Mouse (Mus musculus) gastrocnemius, adult 2 months (tissue): ENCODE measurements at regions not wholly inside any gene's neighbourhood (a gene's known extent, or its start where the extent isn't known, plus 50 kb on each side); places are given as distances from the start of the nearest gene placed in this dataset.
"Not testable (repeated sequence)": the region's sequence is repeated elsewhere in the genome, so short reads cannot be mapped to it uniquely, and the experiment has no call there.

ENCODE experiments used
- DNase-seq: peaks from one replicate; pipeline ENCODE4 v3.0.0; 2022
- H3K27ac ChIP-seq: fragments of 200-600 bp; 2 replicates; pipeline ENCODE4 v1.8.1; 2022; ENCODE audit warnings: mild to moderate bottlenecking
- H3K4me3 ChIP-seq: fragments of 200-600 bp; 2 replicates; pipeline ENCODE4 v1.8.1; 2022; ENCODE audit warnings: mild to moderate bottlenecking, moderate library complexity
- CTCF ChIP-seq: fragments of 200-600 bp; IDR thresholded peaks from 2 replicates; pipeline ENCODE4 v1.8.1; 2022; ENCODE audit warnings: antibody characterized with exemption, mild to moderate bottlenecking, moderate library complexity
- intact Hi-C: fragments of 180-260 bp; cut with DNase I; formaldehyde crosslinking; loops from one replicate; pipeline ENCODE4 v1.15.1; 2025

DNA sequence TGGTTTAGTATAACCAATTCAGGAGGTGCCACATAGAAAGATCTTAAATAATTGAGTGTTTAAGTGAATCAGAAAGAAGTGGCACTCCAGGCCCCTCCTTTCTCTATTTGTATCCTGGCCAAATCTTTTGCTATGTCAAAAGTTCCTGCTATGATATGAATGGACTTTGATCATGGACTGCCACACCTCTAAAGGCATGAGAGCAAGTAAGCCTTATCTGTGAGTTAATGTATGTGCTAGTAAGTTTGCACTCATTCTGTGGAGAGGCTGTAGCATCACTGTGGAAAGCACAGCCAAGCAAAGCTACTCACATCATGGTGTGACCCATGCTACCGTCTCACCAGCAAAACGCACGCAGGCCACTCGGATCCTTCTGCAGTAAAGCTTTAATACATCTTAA, 140.2 kb downstream of the Jrkl start:
- intact Hi-C loops, result no loop called here
- no peak for TF ChIP-seq CTCF
- H3K27ac ChIP-seq, result no peak overlapping the region

DNA sequence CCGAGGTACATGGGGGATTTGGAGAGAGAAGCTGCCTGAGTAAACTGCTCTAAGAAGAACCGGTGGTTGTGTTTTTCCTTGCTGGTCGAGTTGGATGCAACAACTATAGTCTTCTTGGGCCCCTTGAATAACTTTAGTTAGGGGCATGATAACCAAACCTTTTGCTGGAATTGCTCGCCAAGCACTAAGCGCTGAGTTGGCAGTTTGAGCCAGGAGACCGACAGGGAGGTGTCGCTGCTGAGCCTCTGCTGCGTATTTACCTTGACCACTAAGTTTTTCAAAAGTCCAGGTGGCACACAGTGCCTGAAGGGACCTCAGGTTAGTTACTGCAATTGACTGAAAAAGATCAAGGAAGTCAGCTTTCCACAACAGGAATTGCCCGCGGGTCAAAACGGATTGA, 162.0 kb downstream of the Jrkl start:
- TF ChIP-seq CTCF, result no peak
- no peak overlapping the region for H3K27ac ChIP-seq
- H3K4me3 ChIP-seq, result no peak overlapping the region
- intact Hi-C loops, result no loop called here
- no peak for DNase-seq

More for the DNA sequence above, 140.2 kb downstream of the Jrkl start:
- DNase-seq, result no peak
- no peak overlapping the region for H3K4me3 ChIP-seq

- intact Hi-C loops, result no loop called here
- H3K27ac ChIP-seq, result no peak overlapping the region
- TF ChIP-seq CTCF, result no peak
- no peak overlapping the region for H3K4me3 ChIP-seq
- DNase-seq, result no peak
Observed at GRCm38 (mm10) chr9:13049079-13049478, 196.6 kb downstream of the Jrkl start.

DNA sequence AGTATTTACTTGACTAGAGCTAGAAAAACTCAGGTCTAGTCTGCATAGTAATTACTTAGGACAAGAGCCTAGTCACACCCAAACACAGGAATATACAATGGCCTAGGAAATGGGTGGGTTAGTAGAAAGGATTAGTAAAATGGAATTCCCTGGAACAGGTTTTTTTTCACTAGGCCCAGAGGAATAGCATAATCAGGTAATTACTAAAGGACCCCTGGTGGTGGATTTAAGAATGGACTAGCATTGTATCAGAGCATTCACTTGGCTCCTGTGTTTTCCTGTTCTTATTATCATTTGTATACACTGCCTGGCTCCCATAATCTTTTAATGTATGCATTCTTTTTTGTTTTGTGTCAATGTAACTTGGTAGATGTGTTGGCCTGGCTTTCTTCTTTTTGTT, 226.6 kb downstream of the Jrkl start:
- intact Hi-C loops, result no loop called here
- DNase-seq, result no peak
- no peak for TF ChIP-seq CTCF

DNA sequence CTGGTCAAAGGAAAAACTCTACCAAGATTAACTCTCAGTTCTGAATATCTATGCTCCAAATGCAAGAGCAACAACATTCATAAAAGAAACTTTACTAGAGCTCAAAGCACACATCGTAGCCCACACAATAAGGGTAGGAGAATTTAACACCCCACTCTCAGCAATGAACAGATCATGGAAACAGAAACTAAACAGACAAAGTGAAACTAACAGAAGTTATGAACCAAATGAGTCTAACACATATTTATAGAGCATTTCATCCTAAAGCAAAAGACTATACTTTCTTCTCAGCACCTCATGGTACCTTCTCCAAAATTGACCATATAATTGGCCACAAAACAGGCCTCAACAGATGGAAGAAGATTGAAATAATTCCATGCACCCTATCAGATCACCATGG, 262.4 kb downstream of the Jrkl start:
- H3K27ac ChIP-seq, H3K4me3 ChIP-seq, intact Hi-C loops, DNase-seq: not testable (repeated sequence)

More for the DNA sequence above, 226.6 kb downstream of the Jrkl start:
- no peak overlapping the region for H3K27ac ChIP-seq
- no peak overlapping the region for H3K4me3 ChIP-seq

DNA sequence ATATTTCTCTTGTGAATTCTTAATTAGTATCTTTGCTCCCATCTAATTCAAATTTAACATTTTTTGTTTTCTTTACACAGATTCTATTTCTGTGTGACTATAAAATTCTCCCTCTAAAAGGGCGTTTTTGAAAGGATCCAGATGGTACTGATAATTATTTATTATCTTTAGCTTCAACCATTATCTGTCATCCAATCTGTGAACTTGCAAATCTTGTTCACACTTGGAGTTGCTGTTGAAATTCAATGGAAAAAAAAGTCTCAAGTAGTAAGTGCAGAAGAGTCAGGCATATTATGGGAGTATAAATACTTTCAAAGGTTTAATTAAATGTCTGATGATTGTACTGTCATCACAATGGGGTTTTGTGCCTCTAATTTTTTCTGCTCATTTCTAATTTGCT, 272.6 kb downstream of the Jrkl start:
- Histone ChIP-seq H3K27ac (no peak overlapping the region), H3K4me3 (no peak overlapping the region)
- TF ChIP-seq CTCF, result no peak
- DNase-seq, result no peak
- intact Hi-C loops, result no loop called here

DNA sequence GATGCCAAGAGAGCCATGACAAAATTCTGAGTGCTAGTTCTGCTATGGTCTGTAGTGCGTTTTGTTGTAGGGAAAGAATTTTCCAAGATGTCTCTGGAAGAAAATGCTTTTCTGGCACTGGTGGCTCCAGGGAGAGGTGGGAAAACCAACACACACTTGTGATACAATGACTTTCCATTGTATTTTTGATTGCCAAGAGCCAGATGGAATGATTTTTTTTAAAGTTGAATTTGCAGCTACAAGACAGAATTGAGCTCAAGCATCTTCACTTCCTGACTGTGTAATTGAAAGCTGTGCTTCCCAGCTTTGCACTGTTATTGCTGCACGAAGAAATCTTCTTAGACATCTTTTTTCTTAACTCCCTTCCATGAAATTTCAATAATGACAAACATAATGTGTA, 285.3 kb downstream of the Jrkl start:
- no peak overlapping the region for H3K27ac ChIP-seq
- TF ChIP-seq CTCF, result no peak
- H3K4me3 ChIP-seq, result no peak overlapping the region
- no peak for DNase-seq
- intact Hi-C loops, result no loop called here

DNA sequence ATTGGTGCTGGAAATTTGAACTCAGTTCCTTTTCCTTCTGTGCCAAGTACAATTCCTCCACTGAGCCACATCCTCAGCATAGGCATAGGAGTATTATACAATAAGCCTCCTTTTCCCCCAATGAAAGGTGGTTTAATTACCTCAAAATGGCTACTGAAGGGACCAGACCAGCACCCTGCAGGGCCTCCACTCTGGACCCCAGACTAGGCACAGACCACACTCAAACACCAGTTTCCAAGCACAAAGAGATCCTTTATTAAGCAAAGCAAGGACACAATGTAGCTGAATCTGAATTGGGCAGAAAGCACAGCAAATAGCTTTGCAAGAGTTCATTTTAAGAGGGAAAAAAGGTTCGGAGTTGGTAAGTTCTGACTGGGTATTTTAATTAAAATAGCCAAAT, 299.5 kb downstream of the Jrkl start:
- no peak for DNase-seq
- intact Hi-C loops, result no loop called here
- no peak overlapping the region for H3K27ac ChIP-seq
- no peak for TF ChIP-seq CTCF
- H3K4me3 ChIP-seq, result no peak overlapping the region

- intact Hi-C loops, result no loop called here
- no peak for TF ChIP-seq CTCF
- no peak overlapping the region for H3K4me3 ChIP-seq
- H3K27ac ChIP-seq, result no peak overlapping the region
- DNase-seq, result no peak
Observed at GRCm38 (mm10) chr9:12945476-12945875, 300.2 kb downstream of the Jrkl start.

DNA sequence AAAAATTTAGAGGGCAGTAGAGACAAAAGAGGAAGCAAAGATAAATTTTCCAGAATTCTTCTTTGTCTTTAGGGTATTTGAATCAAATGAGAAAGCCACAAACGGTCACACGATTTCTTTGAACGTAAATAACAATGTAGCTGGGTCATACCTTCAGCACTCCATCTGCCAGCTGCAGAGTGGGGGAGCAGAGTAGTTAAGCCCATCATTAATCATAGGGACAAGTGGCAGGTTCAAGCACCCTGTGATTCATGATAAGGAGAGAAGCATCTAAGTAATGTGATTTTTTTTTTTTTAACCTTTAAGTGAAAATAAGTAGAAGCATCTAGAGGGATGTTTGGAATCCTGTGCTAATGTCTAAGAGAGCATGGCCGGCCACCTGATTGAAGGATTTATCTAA, 300.6 kb downstream of the Jrkl start:
- Histone ChIP-seq H3K27ac (no peak overlapping the region), H3K4me3 (no peak overlapping the region)
- intact Hi-C loops, result no loop called here
- DNase-seq, result no peak
- no peak for TF ChIP-seq CTCF

GRCm38 (mm10) chr9:12935016-12935415, 310.6 kb downstream of the Jrkl start:
- no peak overlapping the region for H3K4me3 ChIP-seq
- H3K27ac ChIP-seq, result no peak overlapping the region
- TF ChIP-seq CTCF, result no peak
- intact Hi-C loops, result no loop called here
- no peak for DNase-seq

GRCm38 (mm10) chr9:12925549-12926186, 320.0 kb downstream of the Jrkl start:
- intact Hi-C loops, result no loop called here
- Histone ChIP-seq H3K4me3 (no peak overlapping the region), H3K27ac (no peak overlapping the region)
- TF ChIP-seq CTCF, result no peak
- no peak for DNase-seq

DNA sequence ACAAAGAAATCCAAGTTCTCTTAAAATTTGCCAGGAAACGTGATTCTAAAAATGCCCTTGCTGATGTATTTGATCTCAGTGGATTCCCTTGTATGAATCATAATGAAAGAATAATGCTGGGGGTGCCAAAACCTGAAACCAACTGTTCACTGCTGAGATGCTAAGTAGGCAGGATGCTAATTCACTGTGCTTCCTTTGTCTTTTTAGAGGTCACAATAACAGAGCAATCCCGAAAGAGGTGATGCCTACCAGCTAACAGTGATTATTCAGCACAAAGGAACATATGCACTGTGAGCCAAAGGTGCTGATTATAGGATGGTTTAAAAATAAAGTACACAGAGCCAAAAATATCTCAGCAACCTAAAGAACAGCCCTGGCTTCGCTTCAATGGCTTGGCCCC, 344.9 kb downstream of the Jrkl start:
- no peak for DNase-seq
- Histone ChIP-seq H3K4me3 (no peak overlapping the region), H3K27ac (no peak overlapping the region)
- intact Hi-C loops, result no loop called here
- TF ChIP-seq CTCF, result no peak

- no peak for DNase-seq
- H3K4me3 ChIP-seq, result no peak overlapping the region
- TF ChIP-seq CTCF, result no peak
- H3K27ac ChIP-seq, result no peak overlapping the region
- intact Hi-C loops, result no loop called here
Observed at GRCm38 (mm10) chr9:12879753-12880490, 365.7 kb downstream of the Jrkl start.
